Mouse (Mus musculus) forelimb bud, embryonic 11.5 days (tissue): Measurements from ENCODE around the gene Treml2.

Experiments used
- DNase-seq: peaks from one replicate; pipeline ENCODE4 v3.0.0-alpha.2; 2012; ENCODE audit warnings: low read depth, low spot score

The Treml2 gene

GRCm38 (mm10) chr17:48299203-48299602, at the start of gene Treml2:
Gene Treml2, plus strand, starts transcription at chr17:48299498.
- DNase-seq, result no peak

GRCm38 (mm10) chr17:48249501-48249900, 49.8 kb upstream of the Treml2 start:
- no peak for DNase-seq

GRCm38 (mm10) chr17:48250631-48251030, 48.7 kb upstream of the Treml2 start:
- DNase-seq, result no peak

GRCm38 (mm10) chr17:48256575-48256974, 42.7 kb upstream of the Treml2 start:
- no peak for DNase-seq

- DNase-seq, result no peak
Observed at GRCm38 (mm10) chr17:48261868-48262267, 37.4 kb upstream of the Treml2 start.

- no peak for DNase-seq
Observed at GRCm38 (mm10) chr17:48263741-48264362, 35.4 kb upstream of the Treml2 start, which contains the start of gene Treml4. Gene Treml4, plus strand, starts transcription at chr17:48264295.

GRCm38 (mm10) chr17:48264662-48265061, 34.6 kb upstream of the Treml2 start:
- DNase-seq, result no peak

GRCm38 (mm10) chr17:48266138-48266537, 33.2 kb upstream of the Treml2 start:
- peak; percentile 10 for DNase-seq

- no peak for DNase-seq
Observed at GRCm38 (mm10) chr17:48266610-48267304, 32.5 kb upstream of the Treml2 start.

GRCm38 (mm10) chr17:48267591-48267990, 31.7 kb upstream of the Treml2 start:
- no peak for DNase-seq

GRCm38 (mm10) chr17:48268276-48268675, 31.0 kb upstream of the Treml2 start:
- no peak for DNase-seq

- DNase-seq, result no peak
Observed at GRCm38 (mm10) chr17:48269833-48270232, 29.5 kb upstream of the Treml2 start.

GRCm38 (mm10) chr17:48272158-48272557, 27.1 kb upstream of the Treml2 start:
- DNase-seq, result no peak

GRCm38 (mm10) chr17:48272598-48272997, 26.7 kb upstream of the Treml2 start:
- no peak for DNase-seq

GRCm38 (mm10) chr17:48274098-48274497, 25.2 kb upstream of the Treml2 start:
- DNase-seq, result no peak

GRCm38 (mm10) chr17:48274885-48275284, 24.4 kb upstream of the Treml2 start:
- DNase-seq, result peak; percentile 87

- DNase-seq, result no peak
Observed at GRCm38 (mm10) chr17:48275736-48276135, 23.6 kb upstream of the Treml2 start.

- DNase-seq, result no peak
Observed at GRCm38 (mm10) chr17:48278381-48278780, 20.9 kb upstream of the Treml2 start.

- no peak for DNase-seq
Observed at GRCm38 (mm10) chr17:48279002-48279401, 20.3 kb upstream of the Treml2 start.

GRCm38 (mm10) chr17:48280943-48281738, 18.2 kb upstream of the Treml2 start:
- no peak for DNase-seq

GRCm38 (mm10) chr17:48281739-48282085, 17.6 kb upstream of the Treml2 start:
- no peak for DNase-seq

GRCm38 (mm10) chr17:48286765-48287164, 12.5 kb upstream of the Treml2 start:
- DNase-seq, result no peak

GRCm38 (mm10) chr17:48287276-48287675, 12.0 kb upstream of the Treml2 start:
- no peak for DNase-seq
